Mouse (Mus musculus) urinary bladder, adult 18-20 months (tissue): ENCODE measurements at regions not wholly inside any gene's neighbourhood (a gene's known extent, or its start where the extent isn't known, plus 50 kb on each side); places are given as distances from the start of the nearest gene placed in this dataset.

Source experiments
- DNase-seq, 2 experiments: peaks; one replicate each; pipeline ENCODE4 v3.0.0; 2022; ENCODE audit warnings: low spot score in 2 of 2, mixed read lengths in 2 of 2

DNA sequence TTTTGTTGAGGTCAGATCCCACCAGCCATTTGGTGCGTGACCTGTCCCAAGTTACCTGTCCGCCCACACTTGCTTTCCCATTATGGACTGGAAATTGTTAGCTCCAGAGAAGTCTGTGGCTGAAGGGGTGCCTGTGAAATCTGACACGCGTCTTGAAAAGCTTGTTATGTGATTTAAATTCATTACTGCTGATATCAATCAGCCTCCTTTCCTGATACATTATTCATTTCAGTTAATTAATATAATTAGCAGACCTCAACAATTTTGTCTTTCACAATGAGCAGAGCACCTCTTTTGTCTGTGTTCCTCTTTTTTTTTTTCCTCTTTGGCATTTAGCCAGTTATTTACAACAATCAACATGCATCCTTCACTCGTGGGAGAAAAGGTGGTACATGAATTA, 58.6 kb upstream of the Grip1 start:
- no peak for DNase-seq

DNA sequence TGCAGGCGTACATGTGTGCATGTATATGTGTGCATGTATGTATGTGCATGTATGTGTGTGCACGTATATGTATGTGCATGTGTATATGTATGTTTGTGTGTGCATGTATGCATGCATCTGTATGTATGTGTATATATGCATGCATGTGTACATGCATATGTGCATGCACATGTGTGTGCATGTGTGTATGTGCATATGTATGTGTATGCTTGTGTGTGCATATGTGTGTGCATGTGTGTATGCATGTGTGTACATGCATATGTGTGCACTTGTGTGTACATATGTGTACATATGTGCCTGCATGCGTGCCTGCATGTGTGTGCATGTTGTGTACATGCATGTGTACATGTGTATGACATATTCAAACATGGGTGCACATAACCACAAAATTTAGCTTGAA, 65.7 kb upstream of the Grip1 start:
- DNase-seq: no peak

DNA sequence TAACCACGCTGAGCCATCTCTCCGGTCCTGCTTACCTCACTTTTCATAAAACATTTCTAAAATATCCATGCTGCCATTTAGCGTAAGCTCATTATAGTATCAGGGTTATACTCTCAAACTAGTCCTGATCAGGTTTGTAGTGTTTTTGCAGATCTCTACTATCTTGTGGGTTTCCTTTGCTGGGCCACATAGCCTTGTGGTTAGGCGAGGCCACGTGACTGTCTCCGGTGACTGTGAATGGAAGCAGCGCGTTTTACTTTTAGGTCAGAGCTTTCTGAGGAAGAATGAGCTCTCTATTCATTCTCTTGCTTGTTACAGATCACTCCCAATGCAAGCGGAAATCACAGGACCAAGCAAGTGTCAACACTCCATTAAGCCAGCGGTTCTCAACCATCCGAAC, 71.4 kb upstream of the Grip1 start:
- no peak for DNase-seq

DNA sequence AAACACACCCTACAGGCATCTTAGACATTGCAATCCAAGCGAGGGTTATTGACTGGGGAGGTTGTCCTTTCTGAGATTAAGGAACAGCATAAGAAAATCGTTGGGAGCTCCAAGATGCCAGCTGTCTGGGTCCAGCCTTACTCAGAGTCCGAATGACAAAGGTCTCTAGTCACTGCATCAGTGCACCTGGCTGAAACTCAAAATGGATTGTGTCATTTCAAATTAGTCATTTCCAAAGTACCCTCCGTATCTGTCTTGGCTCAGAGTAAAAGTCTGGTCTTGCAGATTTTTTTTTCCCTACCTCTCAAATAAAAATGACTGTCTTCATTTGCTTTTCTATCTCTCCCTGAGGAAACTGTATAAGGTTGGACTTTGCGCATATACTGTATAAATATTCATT, 85.1 kb upstream of the Grip1 start:
- DNase-seq: no peak

DNA sequence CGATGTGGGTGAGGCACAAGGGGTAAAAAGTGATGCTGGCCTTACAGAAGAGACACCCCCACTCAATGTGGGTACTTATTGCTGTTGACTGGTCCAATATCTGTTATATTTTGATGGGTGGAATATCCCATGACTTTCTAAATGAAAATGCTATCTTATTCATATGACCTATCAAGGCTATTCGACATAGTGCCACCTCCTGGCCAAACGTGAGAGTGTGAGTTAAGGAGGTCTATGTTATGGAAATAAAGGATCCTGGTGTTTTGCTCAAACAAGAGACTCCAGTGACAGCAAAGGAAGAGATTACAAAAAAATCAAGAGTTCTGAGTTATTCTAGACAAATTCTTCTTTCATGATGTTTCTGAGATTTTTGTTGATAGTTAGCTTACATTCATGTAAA, 90.0 kb upstream of the Grip1 start:
- DNase-seq: peak in 1 of 2 experiments; percentile 40

DNA sequence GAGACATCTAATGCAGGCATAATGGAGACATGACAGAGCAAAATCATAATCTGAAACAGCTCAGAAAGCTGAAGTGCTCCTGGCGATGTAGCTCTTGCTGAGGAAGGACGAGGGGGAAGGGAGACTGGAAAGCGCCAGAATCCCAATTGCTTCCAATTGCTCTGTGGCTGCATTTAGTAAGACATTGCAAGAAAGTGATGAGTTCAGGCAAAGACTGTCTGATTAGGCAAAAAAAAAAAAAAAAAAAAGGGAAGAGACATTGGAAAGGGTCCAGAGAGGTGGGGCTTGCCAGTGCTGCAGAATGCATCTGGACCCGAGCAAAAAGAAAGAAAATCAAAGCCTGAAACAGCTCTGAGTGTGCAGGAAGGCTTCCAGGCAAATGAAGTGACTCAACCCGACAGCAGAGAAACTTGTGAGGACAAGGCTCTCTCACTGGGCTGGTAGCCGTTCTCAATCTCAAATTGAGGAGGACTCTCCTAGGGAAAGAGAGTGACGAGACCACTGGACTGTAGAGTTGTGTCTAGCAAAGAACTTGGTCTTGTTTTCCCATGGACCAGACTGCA, 94.8 kb upstream of the Grip1 start:
- no peak for DNase-seq

DNA sequence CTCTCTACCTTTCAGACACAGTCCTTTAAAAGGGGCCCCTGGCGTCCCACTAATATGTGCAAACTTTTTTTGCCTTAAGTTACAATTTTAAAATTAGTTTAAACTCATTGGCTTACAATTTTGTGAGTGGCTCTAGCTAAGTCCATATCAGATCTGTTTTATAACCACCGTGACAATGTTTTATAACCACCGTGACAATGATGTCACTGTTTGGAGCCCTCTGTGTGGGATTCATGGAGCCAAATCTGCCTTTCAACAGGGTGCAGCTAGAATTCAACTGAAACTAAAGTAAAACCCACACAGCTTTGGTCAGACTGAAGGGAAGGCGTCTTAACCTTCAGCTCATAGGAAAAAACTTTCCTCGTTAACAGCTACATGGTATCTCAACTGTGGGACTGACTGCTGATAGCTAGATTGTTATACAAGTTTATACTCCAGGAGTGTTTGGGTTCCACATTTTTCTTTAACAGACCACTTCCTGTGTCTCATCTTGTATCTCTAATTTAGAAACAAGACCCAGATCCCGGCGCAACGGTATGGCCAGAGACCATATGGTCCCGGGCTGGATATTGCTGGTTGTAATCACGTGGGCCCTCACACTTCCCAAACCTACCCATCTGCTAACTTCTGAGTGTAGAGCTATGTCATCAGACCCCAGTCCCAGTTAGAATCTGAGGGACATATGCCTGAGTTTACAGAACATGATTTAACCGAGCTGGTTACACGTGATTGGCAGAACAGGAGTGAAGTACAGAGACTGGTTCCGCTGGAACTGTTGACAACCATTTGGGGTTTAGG, 102.7 kb upstream of the Cand1 start:
- no peak for DNase-seq

DNA sequence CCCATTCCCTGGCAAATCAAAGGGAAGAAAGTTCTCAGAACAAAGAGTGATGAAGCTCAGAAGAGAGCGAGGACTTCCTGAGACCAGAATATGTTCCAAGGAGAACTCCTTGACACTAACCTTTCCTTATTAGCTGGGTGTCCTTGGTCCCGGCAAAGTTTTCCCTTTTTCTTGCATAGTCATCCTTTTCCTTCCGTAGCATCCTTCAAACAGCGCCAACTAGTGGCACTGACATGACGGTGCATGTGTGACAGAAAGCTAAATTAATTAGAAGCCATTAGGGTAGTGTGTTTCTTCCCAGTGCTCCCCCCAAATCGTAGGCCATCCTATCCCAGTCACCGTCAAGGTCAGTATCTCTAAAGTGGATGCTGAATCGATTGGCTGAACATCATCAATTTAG, 100.5 kb upstream of the Cand1 start:
- no peak for DNase-seq

DNA sequence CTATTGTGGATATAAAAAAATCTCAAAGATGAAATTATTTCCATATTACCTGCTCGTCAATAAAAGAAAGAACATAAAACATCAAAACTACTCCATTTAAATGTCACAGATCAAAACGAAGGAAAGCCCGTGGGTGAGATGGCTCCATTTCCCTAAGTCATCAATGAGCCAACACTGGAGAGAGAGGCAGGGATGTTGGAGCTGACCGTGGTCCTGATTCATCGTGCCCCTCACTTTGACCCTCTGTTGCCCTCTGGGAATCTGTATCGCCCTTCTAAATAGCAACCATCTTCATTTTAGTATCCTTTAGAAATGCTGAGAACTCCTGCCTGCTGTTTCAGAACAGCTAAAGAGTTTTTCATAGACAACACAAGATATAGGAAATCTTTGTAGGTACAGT, 87.1 kb upstream of the Cand1 start:
- DNase-seq: no peak

DNA sequence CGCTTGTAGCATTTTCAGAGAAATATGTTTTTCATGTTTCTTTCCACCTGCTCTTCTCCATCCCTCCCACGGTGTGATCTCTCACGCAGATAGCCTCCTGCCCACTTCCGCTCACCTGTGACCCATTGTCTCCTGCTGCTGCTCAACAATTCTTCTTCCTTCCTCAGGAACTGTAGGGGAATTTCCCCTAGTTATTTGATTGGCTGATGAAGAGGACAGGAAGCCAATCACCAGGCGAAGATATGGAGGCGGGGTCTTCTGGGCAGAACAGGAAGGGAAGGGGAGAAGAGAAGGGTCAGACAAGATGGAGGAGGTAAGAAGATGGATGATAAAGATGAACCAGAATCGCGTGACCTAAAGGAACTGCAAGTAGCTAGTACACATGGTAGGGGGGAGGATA, 80.1 kb upstream of the Cand1 start:
- DNase-seq: no peak

DNA sequence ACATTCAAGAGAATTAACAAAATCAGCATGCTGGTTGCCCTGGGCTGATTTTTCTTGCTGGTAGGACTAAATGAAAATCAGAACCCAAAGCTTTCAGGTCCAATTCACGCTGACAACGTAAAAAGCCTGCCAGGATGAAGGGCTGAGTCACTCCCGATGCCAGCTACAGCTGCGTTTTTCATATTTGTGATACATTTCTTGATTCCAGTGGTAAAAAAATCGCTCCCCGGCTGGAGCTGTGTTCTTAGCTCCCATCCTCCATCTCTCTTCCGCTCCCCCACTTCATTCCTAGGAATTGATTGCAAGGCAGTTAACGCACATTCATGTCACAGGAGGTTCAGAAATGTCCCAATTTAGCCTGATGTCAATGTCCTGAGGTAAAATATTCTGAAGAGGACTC, 78.6 kb upstream of the Cand1 start:
- no peak for DNase-seq

DNA sequence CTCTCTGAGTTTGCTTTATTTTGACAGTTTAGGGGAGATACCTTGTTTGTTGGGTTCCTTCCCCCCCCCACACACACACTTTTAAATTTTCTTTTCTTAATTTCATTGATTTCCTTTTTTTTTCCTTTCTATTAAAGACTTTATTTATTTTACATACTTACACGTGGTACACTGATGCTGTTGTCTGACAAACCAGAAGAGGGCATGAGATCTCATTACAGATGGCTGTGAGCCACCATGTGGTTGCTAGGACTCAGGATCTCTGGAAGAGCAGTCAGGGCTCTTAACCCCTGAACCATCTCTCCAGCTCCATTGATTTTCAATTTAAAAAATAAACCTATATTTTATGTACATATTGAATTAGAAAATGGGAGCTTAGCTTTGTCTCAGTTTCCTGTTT, 71.7 kb upstream of the Cand1 start:
- DNase-seq: no peak

DNA sequence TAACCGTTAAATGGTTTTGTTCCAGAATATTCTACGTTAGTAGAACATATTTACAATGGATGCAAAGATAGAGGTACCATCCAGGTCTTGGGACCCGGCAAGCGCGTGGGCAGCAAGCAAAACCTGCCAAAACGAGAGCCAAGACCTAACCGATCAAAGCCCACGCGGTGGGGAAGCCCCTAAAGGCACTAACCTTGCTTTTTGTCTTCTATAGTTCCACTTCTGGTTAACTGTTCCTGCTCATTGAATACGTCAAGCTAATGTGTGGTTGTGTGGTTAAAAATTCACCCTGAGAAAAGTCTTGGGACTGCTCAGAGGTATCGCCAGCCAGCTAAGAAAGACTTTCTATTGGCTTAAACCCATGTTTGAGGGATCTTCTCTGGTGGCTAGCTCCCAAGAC, 55.9 kb upstream of the Cand1 start:
- DNase-seq: no peak

DNA sequence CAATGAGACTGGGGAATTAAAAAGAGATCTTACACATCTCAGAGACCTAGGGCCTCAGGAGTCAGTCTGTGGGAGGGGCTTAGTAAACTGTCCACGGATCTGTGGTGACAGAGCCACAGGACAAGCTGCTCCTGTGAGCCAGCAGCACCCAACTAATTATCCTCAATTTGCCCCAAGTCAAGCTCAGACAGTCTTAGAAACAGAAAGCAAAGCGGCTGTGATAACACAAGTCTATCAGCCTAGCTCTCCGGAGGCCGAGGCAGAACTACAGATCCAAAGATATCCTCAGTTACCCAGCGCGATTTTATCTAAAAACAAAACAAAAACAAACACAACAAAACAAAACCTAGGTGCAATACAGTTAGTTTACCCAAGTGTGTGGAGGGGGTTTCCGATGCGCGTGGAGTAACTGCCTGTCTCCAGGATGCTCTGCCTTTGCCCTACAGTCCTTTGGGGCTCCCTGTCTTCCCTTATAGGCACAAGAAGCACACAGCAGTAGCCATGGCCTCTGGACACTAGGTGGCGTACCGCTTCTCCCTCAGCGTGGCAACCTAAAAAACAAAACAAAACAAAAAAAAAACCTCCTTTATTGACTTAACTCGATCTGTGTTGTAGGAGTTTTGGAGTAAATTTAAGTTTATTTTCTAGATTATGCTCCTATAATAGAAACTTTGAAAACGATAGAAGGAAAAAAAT, 54.7 kb upstream of the Cand1 start:
- DNase-seq: peak in 1 of 2 experiments; percentile 11

DNA sequence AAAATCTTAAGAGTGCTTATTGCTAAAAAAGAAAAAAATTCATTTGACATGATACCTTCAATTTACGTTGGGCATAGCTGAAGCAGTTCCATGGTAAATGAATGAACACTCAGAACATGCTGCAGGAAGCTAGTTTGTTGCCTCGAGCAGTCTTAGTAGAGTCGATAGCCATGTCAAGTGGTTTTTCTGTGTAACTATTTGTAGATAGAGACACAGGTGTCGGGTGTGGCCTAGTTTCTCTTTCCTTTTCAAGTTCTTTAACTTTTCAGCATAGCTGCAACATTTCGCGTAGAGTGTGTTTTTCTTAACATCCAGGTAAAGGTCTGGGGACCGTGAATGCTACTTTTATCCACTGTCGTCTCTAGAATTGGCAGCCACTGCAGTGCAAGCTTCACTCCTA, 53.5 kb upstream of the Cand1 start:
- DNase-seq: no peak
